Mouse (Mus musculus): ENCODE data around the gene Dnajb4. TPM values are rescaled to one million over a fixed set of nuclear protein-coding genes. Genes with fewer than 3 reads are reported as not detected.

The Dnajb4 gene
- total and polyA plus RNA-seq, 2 experiments from 2014 or later: 54.5 to 60.1 TPM

DNA sequence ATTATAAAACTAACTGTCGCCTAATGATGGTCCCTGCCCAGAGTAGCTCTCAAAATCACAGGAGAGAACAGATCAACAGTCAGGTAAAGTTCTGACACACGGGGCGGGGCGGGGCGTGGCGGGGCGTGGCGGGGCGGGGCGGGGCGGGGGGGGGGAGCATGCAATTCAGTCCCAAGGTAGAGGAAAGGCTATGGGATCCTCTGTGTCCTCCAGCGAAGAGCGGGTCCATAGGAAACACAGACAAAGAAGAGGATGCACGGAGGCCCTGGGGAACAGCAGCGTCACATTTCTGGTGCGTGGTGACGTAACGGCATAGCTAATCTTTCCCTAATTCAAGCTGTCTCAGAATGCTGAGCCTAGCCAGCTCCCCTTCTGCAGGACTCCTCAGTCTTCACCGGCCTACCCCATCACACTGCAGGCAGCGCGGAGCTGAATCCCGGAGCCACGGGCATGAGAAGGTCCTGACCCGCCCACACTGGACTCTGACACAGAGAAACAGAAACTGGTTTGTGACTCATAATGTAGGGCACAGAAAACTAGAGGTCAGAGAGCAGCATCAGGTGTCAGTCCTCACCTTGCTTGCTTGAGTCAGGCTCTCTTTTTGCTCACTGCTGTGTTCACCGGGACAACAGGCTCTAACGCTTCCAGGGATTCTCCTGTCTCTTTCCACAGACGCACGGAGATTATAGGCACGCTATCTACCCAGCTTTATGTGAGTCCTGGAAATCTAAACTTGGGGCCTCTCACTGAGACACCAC lies 58.2 kb downstream of the Dnajb4 start:
- no peak for DNase-seq (ENCODE audit: low spot score)
- ATAC-seq (ENCODE audit: insufficient read depth, low read depth): peak; percentile 40
- peak overlapping the region; percentile 34; the same call in 1 of the 2 replicates for H3K9ac ChIP-seq (replicated peaks; ENCODE audit: low read depth, low read length)
- no peaks in the 10 kb centered on the region for H3K9me3 ChIP-seq (replicated peaks; ENCODE audit: control insufficient read depth, low read length)
- TF ChIP-seq EP300 (IDR thresholded peaks at IDR 0.05; ENCODE audit: low read depth) (no peak), CTCF (IDR thresholded peaks at IDR 0.05; ENCODE audit: low read depth) (no peak)
- no peak overlapping the region for H3K27ac ChIP-seq (ENCODE audit: low read depth)
- no peaks in the 10 kb centered on the region for H3K36me3 ChIP-seq (replicated peaks; ENCODE audit: control insufficient read depth, insufficient read depth, low read length)
- H3K4me1 ChIP-seq (ENCODE audit: control insufficient read depth, insufficient read depth): peaks cover 27% of the 10 kb centered on the region
- 42% methylated on average over 29 of the region's 29 CpGs for WGBS
- H3K4me2 ChIP-seq (ENCODE audit: low read depth, low read length): peak overlapping the region; percentile 44
- no peaks in the 10 kb centered on the region for H3K27me3 ChIP-seq (ENCODE audit: control insufficient read depth, insufficient read depth, low read length)
- peak overlapping the region; percentile 6; the same call in 1 of the 2 replicates for H3K4me3 ChIP-seq (ENCODE audit: low read depth, low read length)

DNA sequence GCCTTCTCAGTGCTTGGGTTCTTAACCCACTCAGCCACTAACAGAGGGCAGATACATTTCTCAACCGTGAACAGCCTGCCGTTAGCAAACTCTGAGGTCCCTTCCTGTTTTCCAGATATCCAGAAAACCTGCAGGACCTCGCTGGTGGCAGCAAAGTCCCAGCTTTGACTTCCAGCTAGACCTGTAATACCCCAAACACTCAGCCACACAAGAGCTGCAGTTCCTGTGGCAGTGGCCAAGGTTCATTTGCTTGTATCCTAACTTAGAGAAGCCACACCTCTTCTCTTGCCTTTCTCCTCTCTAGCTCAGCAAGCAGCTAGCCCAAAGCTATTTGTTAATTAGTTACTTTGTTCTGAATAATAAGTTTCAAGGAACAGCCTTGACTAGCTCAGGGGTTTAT lies 60.2 kb downstream of the Dnajb4 start:
- Histone ChIP-seq H3K36me3 (replicated peaks; ENCODE audit: control insufficient read depth, insufficient read depth, low read length) (no peaks in the 10 kb centered on the region), H3K9ac (replicated peaks; ENCODE audit: low read depth, low read length) (no peak overlapping the region), H3K27ac (ENCODE audit: low read depth) (0 out of 2 replicates have a peak overlapping the region, but pooled peaks have one; percentile 40), H3K27me3 (ENCODE audit: control insufficient read depth, insufficient read depth, low read length) (no peaks in the 10 kb centered on the region), H3K4me1 (ENCODE audit: control insufficient read depth, insufficient read depth) (peaks cover 39% of the 10 kb centered on the region), H3K4me2 (ENCODE audit: low read depth, low read length) (no peak overlapping the region), H3K4me3 (ENCODE audit: low read depth, low read length) (no peak overlapping the region), H3K9me3 (replicated peaks; ENCODE audit: control insufficient read depth, low read length) (no peaks in the 10 kb centered on the region)
- WGBS: 15% methylated on average over 3 of the region's 3 CpGs
- DNase-seq (ENCODE audit: low spot score): no peak
- TF ChIP-seq CTCF (IDR thresholded peaks at IDR 0.05; ENCODE audit: low read depth) (no peak), EP300 (IDR thresholded peaks at IDR 0.05; ENCODE audit: low read depth) (no peak)
- ATAC-seq (ENCODE audit: insufficient read depth, low read depth): no peak

DNA sequence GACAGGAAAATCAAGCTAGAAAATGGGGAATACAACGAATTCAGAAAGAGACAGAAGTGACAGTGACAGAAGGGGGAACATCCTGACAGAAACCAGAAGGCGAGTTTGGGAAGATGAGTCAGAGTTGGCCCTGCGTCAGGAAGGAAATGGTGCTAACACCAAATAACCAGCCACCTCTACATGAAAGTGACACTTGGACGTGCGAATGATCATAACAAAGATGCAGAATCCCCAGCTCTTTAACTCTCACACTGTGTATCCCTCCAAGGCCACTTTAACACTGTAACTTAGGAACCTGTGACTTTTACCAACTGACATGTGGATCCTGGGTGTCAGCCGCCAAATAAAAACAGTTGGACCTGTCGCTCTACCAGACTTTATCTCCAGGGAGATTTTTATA lies 60.7 kb downstream of the Dnajb4 start:
- 30% methylated on average over 7 of the region's 7 CpGs for WGBS
- Histone ChIP-seq H3K27ac (ENCODE audit: low read depth) (0 out of 2 replicates have a peak overlapping the region, but pooled peaks have one; percentile 40), H3K4me2 (ENCODE audit: low read depth, low read length) (no peak overlapping the region), H3K4me3 (ENCODE audit: low read depth, low read length) (no peak overlapping the region), H3K36me3 (replicated peaks; ENCODE audit: control insufficient read depth, insufficient read depth, low read length) (no peaks in the 10 kb centered on the region), H3K9ac (replicated peaks; ENCODE audit: low read depth, low read length) (no peak overlapping the region), H3K9me3 (replicated peaks; ENCODE audit: control insufficient read depth, low read length) (no peaks in the 10 kb centered on the region), H3K4me1 (ENCODE audit: control insufficient read depth, insufficient read depth) (peaks cover 43% of the 10 kb centered on the region), H3K27me3 (ENCODE audit: control insufficient read depth, insufficient read depth, low read length) (no peaks in the 10 kb centered on the region)
- no peak for ATAC-seq (ENCODE audit: insufficient read depth, low read depth)
- no peak for DNase-seq (ENCODE audit: low spot score)
- TF ChIP-seq EP300 (IDR thresholded peaks at IDR 0.05; ENCODE audit: low read depth) (no peak), CTCF (IDR thresholded peaks at IDR 0.05; ENCODE audit: low read depth) (no peak)

DNA sequence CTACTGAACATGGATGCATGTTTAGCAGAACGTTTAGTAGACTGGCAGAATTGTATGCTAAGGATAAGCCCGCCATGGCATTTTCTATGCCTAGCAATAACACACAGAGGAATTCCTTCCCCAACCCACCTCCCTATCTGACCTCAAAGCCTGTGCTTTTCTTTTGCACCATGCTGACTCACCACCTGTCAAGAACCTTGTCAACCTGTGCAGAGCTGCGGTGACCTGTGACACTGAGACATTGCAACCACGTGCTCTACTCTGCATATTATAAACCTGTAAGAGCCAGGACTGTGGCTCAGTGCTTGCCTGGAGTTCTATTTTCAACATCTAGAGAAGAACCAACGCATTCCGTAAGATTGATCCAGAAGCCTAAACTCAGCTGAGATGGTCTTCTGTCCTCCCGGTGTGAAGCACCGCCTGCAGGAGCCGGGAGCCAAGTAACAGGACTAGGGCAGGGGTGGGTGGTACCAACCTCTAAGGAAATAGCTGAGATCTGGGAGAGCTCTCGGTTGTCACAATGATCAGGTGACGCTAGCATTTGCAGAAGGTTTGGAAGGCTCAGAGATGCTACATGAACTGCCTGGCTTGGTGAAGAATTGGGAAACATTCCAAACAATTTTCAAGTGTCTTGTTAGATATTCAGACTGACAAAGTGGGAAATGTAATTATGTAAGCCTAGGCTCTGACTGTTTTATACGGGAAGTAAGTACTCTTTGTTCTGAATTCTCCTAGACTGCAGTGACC lies 62.8 kb downstream of the Dnajb4 start:
- no peak; the same call in 1 of the 2 replicates for ATAC-seq (ENCODE audit: insufficient read depth, low read depth)
- Histone ChIP-seq H3K36me3 (replicated peaks; ENCODE audit: control insufficient read depth, insufficient read depth, low read length) (no peaks in the 10 kb centered on the region), H3K27me3 (ENCODE audit: control insufficient read depth, insufficient read depth, low read length) (no peaks in the 10 kb centered on the region), H3K9ac (replicated peaks; ENCODE audit: low read depth, low read length) (no peak overlapping the region), H3K9me3 (replicated peaks; ENCODE audit: control insufficient read depth, low read length) (no peaks in the 10 kb centered on the region), H3K4me1 (ENCODE audit: control insufficient read depth, insufficient read depth) (peaks cover 54% of the 10 kb centered on the region), H3K4me2 (ENCODE audit: low read depth, low read length) (no peak overlapping the region), H3K27ac (ENCODE audit: low read depth) (peak overlapping the region; percentile 5), H3K4me3 (ENCODE audit: low read depth, low read length) (no peak overlapping the region)
- no peak for DNase-seq (ENCODE audit: low spot score)
- TF ChIP-seq CTCF (IDR thresholded peaks at IDR 0.05; ENCODE audit: low read depth) (no peak), EP300 (IDR thresholded peaks at IDR 0.05; ENCODE audit: low read depth) (no peak)
- WGBS: 32% methylated on average over 12 of the region's 12 CpGs

DNA sequence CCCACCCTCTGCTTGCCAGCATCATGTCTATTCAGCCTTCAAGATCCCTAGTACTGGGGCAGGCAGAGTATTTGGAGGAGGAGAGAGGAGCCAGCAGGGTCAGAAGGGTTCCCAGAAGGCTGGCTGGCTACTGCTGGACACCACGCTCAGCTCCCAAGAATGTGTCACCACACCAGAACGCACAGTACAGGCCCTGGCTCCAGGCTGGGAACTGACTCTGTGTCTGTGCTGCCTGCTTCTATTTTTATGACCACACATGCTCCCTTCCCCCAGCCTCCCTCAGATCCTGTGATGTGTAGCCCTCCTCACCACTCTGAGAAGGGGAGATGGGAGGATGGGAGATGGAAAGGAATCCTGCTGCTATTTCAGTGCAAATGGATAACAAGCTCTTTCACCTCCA lies 64.9 kb downstream of the Dnajb4 start:
- 4% methylated on average over 2 of the region's 2 CpGs for WGBS
- H3K4me1 ChIP-seq (ENCODE audit: control insufficient read depth, insufficient read depth): peaks cover 58% of the 10 kb centered on the region

More for the DNA sequence above, 64.9 kb downstream of the Dnajb4 start:
- H3K27ac ChIP-seq (ENCODE audit: low read depth): peak overlapping the region; percentile 92
- no peak overlapping the region for H3K4me2 ChIP-seq (ENCODE audit: low read depth, low read length)
- no peak overlapping the region for H3K4me3 ChIP-seq (ENCODE audit: low read depth, low read length)
- H3K27me3 ChIP-seq (ENCODE audit: control insufficient read depth, insufficient read depth, low read length): no peaks in the 10 kb centered on the region
- ATAC-seq (ENCODE audit: insufficient read depth, low read depth) (peak; percentile 96), DNase-seq (ENCODE audit: low spot score) (peak; percentile 95)
- H3K36me3 ChIP-seq (replicated peaks; ENCODE audit: control insufficient read depth, insufficient read depth, low read length): no peaks in the 10 kb centered on the region
- no peaks in the 10 kb centered on the region for H3K9me3 ChIP-seq (replicated peaks; ENCODE audit: control insufficient read depth, low read length)
- TF ChIP-seq EP300 (IDR thresholded peaks at IDR 0.05; ENCODE audit: low read depth) (peak; percentile 88), CTCF (IDR thresholded peaks at IDR 0.05; ENCODE audit: low read depth) (no peak)
- no peak overlapping the region for H3K9ac ChIP-seq (replicated peaks; ENCODE audit: low read depth, low read length)
